Mouse (Mus musculus): ENCODE measurements at regions not wholly inside any gene's neighbourhood (a gene's known extent, or its start where the extent isn't known, plus 50 kb on each side); places are given as distances from the start of the nearest gene placed in this dataset.

- H3K79me2 ChIP-seq (ENCODE audit: control insufficient read depth, insufficient read depth, low read length, poor library complexity), result no peaks in the 10 kb centered on the region
- TF ChIP-seq MXI1 (IDR thresholded peaks at IDR 0.05; ENCODE audit: low read depth, low read length) (no peak), MYB (IDR thresholded peaks at IDR 0.05; ENCODE audit: low read depth, low read length) (no peak), BHLHE40 (IDR thresholded peaks at IDR 0.05; ENCODE audit: borderline replicate concordance, low read depth, low read length) (no peak), NELFE (IDR thresholded peaks at IDR 0.05; ENCODE audit: low read depth, low read length) (no peak), CHD1 (IDR thresholded peaks at IDR 0.05; ENCODE audit: low read depth, low read length) (no peak), JUND (IDR thresholded peaks at IDR 0.05; ENCODE audit: low read depth, low read length) (no peak), POLR2A (IDR thresholded peaks at IDR 0.05; ENCODE audit: control insufficient read depth in 1 of 2, insufficient read depth in 1 of 2, low read depth in 1 of 2, low read length in 2 of 2, poor library complexity in 1 of 2) (no peak), ELF1 (IDR thresholded peaks at IDR 0.05; ENCODE audit: low read depth, low read length) (no peak), HCFC1 (IDR thresholded peaks at IDR 0.05; ENCODE audit: low read depth, low read length) (no peak), USF1 (IDR thresholded peaks at IDR 0.05; ENCODE audit: low read depth, low read length) (no peak), RAD21 (IDR thresholded peaks at IDR 0.05; ENCODE audit: low read depth, low read length) (no peak), TBP (IDR thresholded peaks at IDR 0.05; ENCODE audit: low read depth, low read length) (no peak), GATA1 (IDR thresholded peaks at IDR 0.05; ENCODE audit: low read depth, low read length) (no peak), CTCF (IDR thresholded peaks at IDR 0.05 in 2 of 3, conservative IDR thresholded peaks at IDR 0.05 in 1 of 3; ENCODE audit: control insufficient read depth in 1 of 3, insufficient read depth in 1 of 3, low read depth in 2 of 3, low read length in 3 of 3, poor library complexity in 1 of 3, severe bottlenecking in 1 of 3) (no peak), MAX (IDR thresholded peaks at IDR 0.05; ENCODE audit: low read length) (no peak), MAFK (IDR thresholded peaks at IDR 0.05; ENCODE audit: borderline replicate concordance, low read depth, low read length) (no peak), POLR2AphosphoS5 (IDR thresholded peaks at IDR 0.05; ENCODE audit: borderline replicate concordance, low read depth, low read length) (no peak), RCOR1 (IDR thresholded peaks at IDR 0.05; ENCODE audit: low read depth, low read length) (no peak)
These were observed 74.5 kb upstream of the Kdr start for GRCm38 (mm10) chr5:76052782-76053181.

GRCm38 (mm10) chr5:76051658-76052057 lies 73.4 kb upstream of the Kdr start:
- Histone ChIP-seq H3K4me1 (ENCODE audit: control insufficient read depth in 1 of 2, insufficient read depth in 2 of 2, low read length in 2 of 2) (no peaks in the 10 kb centered on the region), H3K27ac (ENCODE audit: control insufficient read depth, low read depth, low read length) (no peak overlapping the region), H3K36me3 (ENCODE audit: control insufficient read depth in 1 of 2, insufficient read depth in 2 of 2, low read length in 2 of 2) (no peaks in the 10 kb centered on the region), H3K4me3 (ENCODE audit: control insufficient read depth in 1 of 2, insufficient read depth in 1 of 2, low read depth in 2 of 2, low read length in 2 of 2) (no peak overlapping the region), H3K9me3 (replicated peaks; ENCODE audit: insufficient read depth, low read length) (no peaks in the 10 kb centered on the region), H3K79me2 (ENCODE audit: control insufficient read depth, insufficient read depth, low read length, poor library complexity) (no peaks in the 10 kb centered on the region), H3K9ac (ENCODE audit: control insufficient read depth, low read depth, low read length, poor library complexity, severe bottlenecking) (no peak overlapping the region), H3K27me3 (ENCODE audit: control insufficient read depth in 1 of 2, insufficient read depth in 2 of 2, low read length in 2 of 2) (peaks cover 3 to 6% of the 10 kb centered on the region in 2 experiments)
- DNase-seq (ENCODE audit: low read depth, low spot score), result no peak
- no peak for TF ChIP-seq TBP (IDR thresholded peaks at IDR 0.05; ENCODE audit: low read depth, low read length)
- no peak for TF ChIP-seq GATA1 (IDR thresholded peaks at IDR 0.05; ENCODE audit: low read depth, low read length)
- no peak for TF ChIP-seq USF2 (IDR thresholded peaks at IDR 0.05; ENCODE audit: borderline replicate concordance in 1 of 2, insufficient read depth in 1 of 2, low read depth in 1 of 2, low read length in 2 of 2)
- TF ChIP-seq ETS1 (IDR thresholded peaks at IDR 0.05; ENCODE audit: low read depth, low read length), result no peak
- TF ChIP-seq MAZ (IDR thresholded peaks at IDR 0.05; ENCODE audit: low read depth, low read length), result no peak
- no peak for TF ChIP-seq POLR2AphosphoS5 (IDR thresholded peaks at IDR 0.05; ENCODE audit: borderline replicate concordance, low read depth, low read length)
- TF ChIP-seq GABPA (IDR thresholded peaks at IDR 0.05; ENCODE audit: low read depth, low read length), result no peak
- no peak for TF ChIP-seq MXI1 (IDR thresholded peaks at IDR 0.05; ENCODE audit: low read depth, low read length)
- TF ChIP-seq TAL1 (IDR thresholded peaks at IDR 0.05; ENCODE audit: low read length), result no peak
- no peak for TF ChIP-seq UBTF (IDR thresholded peaks at IDR 0.05; ENCODE audit: borderline replicate concordance, insufficient read depth, low read depth, low read length)
- TF ChIP-seq TCF12 (IDR thresholded peaks at IDR 0.05; ENCODE audit: low read depth, low read length), result no peak
- TF ChIP-seq ZKSCAN1 (IDR thresholded peaks at IDR 0.05; ENCODE audit: low read depth, low read length), result no peak
- TF ChIP-seq KAT2A (conservative IDR thresholded peaks at IDR 0.05; ENCODE audit: low read depth, low read length), result no peak
- TF ChIP-seq MAFK (IDR thresholded peaks at IDR 0.05; ENCODE audit: borderline replicate concordance, low read depth, low read length), result no peak
- no peak for TF ChIP-seq RAD21 (IDR thresholded peaks at IDR 0.05; ENCODE audit: low read depth, low read length)

More at GRCm38 (mm10) chr5:76052782-76053181, 74.5 kb upstream of the Kdr start:
- Histone ChIP-seq H3K4me1 (ENCODE audit: control insufficient read depth in 1 of 2, insufficient read depth in 2 of 2, low read length in 2 of 2) (no peaks in the 10 kb centered on the region), H3K36me3 (ENCODE audit: control insufficient read depth in 1 of 2, insufficient read depth in 2 of 2, low read length in 2 of 2) (no peaks in the 10 kb centered on the region), H3K27me3 (ENCODE audit: control insufficient read depth in 1 of 2, insufficient read depth in 2 of 2, low read length in 2 of 2) (peaks cover 3 to 6% of the 10 kb centered on the region in 2 experiments; a peak in 3 of 4 replicates), H3K4me3 (ENCODE audit: control insufficient read depth in 1 of 2, insufficient read depth in 1 of 2, low read depth in 2 of 2, low read length in 2 of 2) (no peak overlapping the region), H3K27ac (ENCODE audit: control insufficient read depth, low read depth, low read length) (no peak overlapping the region), H3K9ac (ENCODE audit: control insufficient read depth, low read depth, low read length, poor library complexity, severe bottlenecking) (no peak overlapping the region), H3K9me3 (replicated peaks; ENCODE audit: insufficient read depth, low read length) (no peaks in the 10 kb centered on the region)
- no peak for DNase-seq (ENCODE audit: low read depth, low spot score)
